Mouse (Mus musculus) myocyte (in vitro differentiated cells): ENCODE data around the gene Guk1. TPM values are rescaled to one million over a fixed set of nuclear protein-coding genes. Genes with fewer than 3 reads are reported as not detected.

ENCODE experiments used
- H3K27me3 ChIP-seq: one replicate; pipeline ENCODE4 v1.6.1; 2011; ENCODE audit not compliant: control insufficient read depth, insufficient read depth, insufficient read length
- H3K36me3 ChIP-seq: one replicate; pipeline ENCODE4 v1.6.1; 2011; ENCODE audit not compliant: control insufficient read depth, insufficient read depth
- H3K4me2 ChIP-seq: one replicate; pipeline ENCODE4 v1.6.1; 2011; ENCODE audit warnings: low read depth, control low read depth
- H3K4me3 ChIP-seq: one replicate; pipeline ENCODE4 v1.5.1; 2011; ENCODE audit warnings: mild to moderate bottlenecking, control low read depth, moderate library complexity
- H3K79me2 ChIP-seq: one replicate; pipeline ENCODE4 v1.6.1; 2011; ENCODE audit not compliant: control insufficient read depth, insufficient read depth
- H3ac ChIP-seq: one replicate; pipeline ENCODE4 v1.6.1; 2011; ENCODE audit not compliant: control insufficient read depth, insufficient read length
- CEBPB ChIP-seq: IDR thresholded peaks from 2 replicates; pipeline ENCODE4 v1.6.1; 2011; ENCODE audit warnings: mild to moderate bottlenecking, moderate library complexity; ENCODE audit not compliant: poor library complexity, insufficient read depth, severe bottlenecking
- E2F4 ChIP-seq: IDR thresholded peaks from one replicate; pipeline ENCODE4 v1.6.1; 2011; ENCODE audit warnings: mild to moderate bottlenecking, control low read depth, moderate library complexity; ENCODE audit not compliant: insufficient read depth
- MAX ChIP-seq: IDR thresholded peaks from one replicate; pipeline ENCODE4 v1.6.1; 2011; ENCODE audit warnings: low read depth, mild to moderate bottlenecking, control low read depth
- MYOD1 ChIP-seq, 3 experiments: IDR thresholded peaks; one replicate each; pipeline ENCODE4 v1.6.1; 2011; ENCODE audit warnings: control low read depth in 2 of 3, low read depth in 2 of 3, mild to moderate bottlenecking in 2 of 3, moderate library complexity in 1 of 3; ENCODE audit not compliant: insufficient read length in 2 of 3, control insufficient read depth in 1 of 3
- MYOG ChIP-seq, 3 experiments: IDR thresholded peaks; one replicate each; pipeline ENCODE4 v1.6.1; 2011; ENCODE audit warnings: control low read depth in 2 of 3, low read depth in 2 of 3, mild to moderate bottlenecking in 2 of 3; ENCODE audit not compliant: insufficient read length in 2 of 3, control insufficient read depth in 1 of 3, insufficient read depth in 1 of 3
- POLR2A ChIP-seq: IDR thresholded peaks from one replicate; pipeline ENCODE4 v1.6.1; 2011; ENCODE audit warnings: low read depth, mild to moderate bottlenecking, control low read depth, moderate library complexity; ENCODE audit not compliant: insufficient read length
- POLR2AphosphoS2 ChIP-seq: IDR thresholded peaks from one replicate; pipeline ENCODE4 v1.6.1; 2011; ENCODE audit warnings: low read depth, control low read depth; ENCODE audit not compliant: insufficient read length
- REST ChIP-seq: IDR thresholded peaks from one replicate; pipeline ENCODE4 v1.6.1; 2011; ENCODE audit warnings: mild to moderate bottlenecking, control low read depth, moderate library complexity; ENCODE audit not compliant: insufficient read depth, insufficient read length
- SRF ChIP-seq: IDR thresholded peaks from one replicate; pipeline ENCODE4 v1.6.1; 2011; ENCODE audit warnings: low read depth; ENCODE audit not compliant: control insufficient read depth, insufficient read length
- TCF12 ChIP-seq: IDR thresholded peaks from one replicate; pipeline ENCODE4 v1.6.1; 2011; ENCODE audit warnings: mild to moderate bottlenecking, control low read depth; ENCODE audit not compliant: poor library complexity, insufficient read depth, severe bottlenecking
- TCF3 ChIP-seq: IDR thresholded peaks from one replicate; pipeline ENCODE4 v1.6.1; 2011; ENCODE audit warnings: low read depth, control low read depth; ENCODE audit not compliant: insufficient read length
- USF1 ChIP-seq: IDR thresholded peaks from one replicate; pipeline ENCODE4 v1.6.1; 2011; ENCODE audit warnings: low read depth, mild to moderate bottlenecking, control low read depth, moderate library complexity
- polyA plus RNA-seq: library from polyadenylated mRNA; unstranded; fragments of >200 nt; fragmentation: generic; extraction: Trizol; gene quantifications from one replicate; pipeline ENCODE4 v1.2.1, GENCODE M21; 2012; ENCODE audit warnings: missing spikeins

The Guk1 gene
- polyA plus RNA-seq, 1 experiment: 63.5 TPM

DNA sequence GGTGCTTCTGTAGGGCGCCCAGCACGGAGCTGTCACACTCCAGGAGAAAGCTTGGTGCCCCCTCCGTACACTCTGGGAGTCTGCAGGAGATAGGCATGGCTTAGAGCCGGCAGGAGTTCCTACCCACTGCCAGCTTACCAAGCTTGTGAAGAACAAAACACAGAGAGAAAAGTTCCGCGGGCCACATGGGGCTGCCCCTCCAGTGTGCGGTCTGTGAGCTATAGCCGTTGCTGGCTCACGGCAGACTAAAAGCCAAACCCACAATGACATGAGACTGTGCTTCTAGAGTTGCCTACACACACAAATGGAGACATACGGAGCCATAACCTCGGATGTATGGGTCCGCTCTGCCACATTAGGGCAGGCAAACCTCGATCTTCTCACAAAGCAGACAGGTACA, 32.9 kb downstream of the Guk1 start:
- TF ChIP-seq USF1 (no peak), SRF (no peak), TCF12 (no peak), MAX (no peak), REST (no peak), MYOD1 (IDR thresholded peaks at IDR 0.05; ENCODE audit: control insufficient read depth in 1 of 3, insufficient read length in 2 of 3, low read depth in 2 of 3) (no peak), MYOG (IDR thresholded peaks at IDR 0.05; ENCODE audit: control insufficient read depth in 1 of 3, insufficient read depth in 1 of 3, insufficient read length in 2 of 3, low read depth in 2 of 3) (no peak)
- H3K36me3 ChIP-seq: no peaks in the 10 kb centered on the region
- no peaks in the 10 kb centered on the region for H3K79me2 ChIP-seq
- H3K4me2 ChIP-seq: no peak overlapping the region
- no peak overlapping the region for H3ac ChIP-seq
- no peaks in the 10 kb centered on the region for H3K27me3 ChIP-seq
- no peak overlapping the region for H3K4me3 ChIP-seq

GRCm38 (mm10) chr11:59155900-59156299, 36.1 kb downstream of the Guk1 start:
- no peak for TF ChIP-seq SRF
- no peak for TF ChIP-seq REST
- TF ChIP-seq TCF3: no peak
- no peak for TF ChIP-seq CEBPB
- no peak for TF ChIP-seq TCF12
- peak in 2 of 3 experiments; percentile 53 to 80 for TF ChIP-seq MYOG (IDR thresholded peaks at IDR 0.05; ENCODE audit: control insufficient read depth in 1 of 3, insufficient read depth in 1 of 3, insufficient read length in 2 of 3, low read depth in 2 of 3)
- TF ChIP-seq MYOD1 (IDR thresholded peaks at IDR 0.05; ENCODE audit: control insufficient read depth in 1 of 3, insufficient read length in 2 of 3, low read depth in 2 of 3): peak in 2 of 3 experiments; percentile 54 to 79
- no peak for TF ChIP-seq MAX
- no peak for TF ChIP-seq E2F4
- no peak for TF ChIP-seq USF1
- Histone ChIP-seq H3ac (no peak overlapping the region), H3K27me3 (no peaks in the 10 kb centered on the region), H3K4me3 (no peak overlapping the region), H3K4me2 (no peak overlapping the region), H3K36me3 (no peaks in the 10 kb centered on the region), H3K79me2 (no peaks in the 10 kb centered on the region)

DNA sequence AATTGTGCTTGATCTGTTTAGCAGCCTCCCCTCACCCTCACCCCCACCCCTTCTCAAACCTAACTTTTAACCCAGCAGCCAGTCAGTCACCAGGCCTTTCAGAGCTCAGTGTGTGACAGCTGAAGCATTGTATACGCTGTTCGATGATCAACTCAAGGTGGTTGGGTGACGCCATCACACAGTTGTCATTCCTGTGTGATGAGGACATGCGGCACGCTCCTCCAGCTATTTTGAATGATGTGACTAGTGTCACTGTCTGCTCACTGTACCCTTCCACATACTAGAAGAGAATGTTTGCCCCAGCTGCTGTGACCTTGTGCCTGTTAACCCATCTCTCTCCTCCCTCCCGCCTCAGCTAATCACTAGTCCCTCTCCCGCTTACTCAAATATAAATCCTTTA, 37.8 kb downstream of the Guk1 start:
- H3K79me2 ChIP-seq: no peaks in the 10 kb centered on the region
- no peaks in the 10 kb centered on the region for H3K36me3 ChIP-seq
- no peak overlapping the region for H3ac ChIP-seq
- TF ChIP-seq TCF3 (peak; percentile 24), REST (no peak), MAX (no peak), MYOG (IDR thresholded peaks at IDR 0.05; ENCODE audit: control insufficient read depth in 1 of 3, insufficient read depth in 1 of 3, insufficient read length in 2 of 3, low read depth in 2 of 3) (peak in 2 of 3 experiments; percentile 24 to 77), MYOD1 (IDR thresholded peaks at IDR 0.05; ENCODE audit: control insufficient read depth in 1 of 3, insufficient read length in 2 of 3, low read depth in 2 of 3) (peak in 2 of 3 experiments; percentile 28 to 78)
- no peak overlapping the region for H3K4me2 ChIP-seq
- H3K27me3 ChIP-seq: peaks cover 9% of the 10 kb centered on the region
- no peak overlapping the region for H3K4me3 ChIP-seq

- Histone ChIP-seq H3K27me3 (peaks cover 9% of the 10 kb centered on the region), H3K4me3 (no peak overlapping the region), H3K79me2 (no peaks in the 10 kb centered on the region), H3ac (no peak overlapping the region), H3K4me2 (no peak overlapping the region), H3K36me3 (no peaks in the 10 kb centered on the region)
- TF ChIP-seq REST: no peak
- no peak for TF ChIP-seq POLR2AphosphoS2
- TF ChIP-seq USF1: no peak
- TF ChIP-seq MYOD1 (IDR thresholded peaks at IDR 0.05; ENCODE audit: control insufficient read depth in 1 of 3, insufficient read length in 2 of 3, low read depth in 2 of 3): no peak
- no peak for TF ChIP-seq POLR2A
- TF ChIP-seq TCF3: no peak
- TF ChIP-seq TCF12: no peak
- no peak for TF ChIP-seq MYOG (IDR thresholded peaks at IDR 0.05; ENCODE audit: control insufficient read depth in 1 of 3, insufficient read depth in 1 of 3, insufficient read length in 2 of 3, low read depth in 2 of 3)
Observed at GRCm38 (mm10) chr11:59151729-59152128, 40.3 kb downstream of the Guk1 start.

- no peaks in the 10 kb centered on the region for H3K79me2 ChIP-seq
- H3ac ChIP-seq: no peak overlapping the region
- H3K27me3 ChIP-seq: peaks cover 14% of the 10 kb centered on the region
- no peaks in the 10 kb centered on the region for H3K36me3 ChIP-seq
- peak overlapping the region; percentile 21 for H3K4me2 ChIP-seq
- TF ChIP-seq POLR2A: no peak
- peak in 2 of 3 experiments; percentile 41 to 81 for TF ChIP-seq MYOG (IDR thresholded peaks at IDR 0.05; ENCODE audit: control insufficient read depth in 1 of 3, insufficient read depth in 1 of 3, insufficient read length in 2 of 3, low read depth in 2 of 3)
- no peak for TF ChIP-seq SRF
- TF ChIP-seq USF1: no peak
- TF ChIP-seq CEBPB: no peak
- no peak for TF ChIP-seq TCF12
- no peak for TF ChIP-seq TCF3
- TF ChIP-seq MAX: no peak
- TF ChIP-seq REST: no peak
- peak; percentile 20 to 69 (median 22) for TF ChIP-seq MYOD1 (IDR thresholded peaks at IDR 0.05; ENCODE audit: control insufficient read depth in 1 of 3, insufficient read length in 2 of 3, low read depth in 2 of 3)
- TF ChIP-seq E2F4: no peak
- no peak for TF ChIP-seq POLR2AphosphoS2
- no peak overlapping the region for H3K4me3 ChIP-seq
Observed at GRCm38 (mm10) chr11:59149302-59149701, 42.7 kb downstream of the Guk1 start.
